Mouse (Mus musculus) hindbrain, postnatal 0 days (tissue): ENCODE data around the gene Musk. TPM values are rescaled to one million over a fixed set of nuclear protein-coding genes. Genes with fewer than 3 reads are reported as not detected.

Source experiments
- ATAC-seq: fragments of 200-750 bp; cut with Nextera tagmentation; 2 replicates; pipeline ENCODE4 v1.8.0; 2017; ENCODE audit warnings: mild to moderate bottlenecking, moderate TSS enrichment, moderate library complexity
- DNase-seq: peaks from one replicate; pipeline ENCODE4 v3.0.0-alpha.2; 2015; ENCODE audit warnings: low spot score
- H3K27ac ChIP-seq: fragments of 300-500 bp; sonication (generic); 2 replicates; pipeline ENCODE4 v1.5.1; 2014; ENCODE audit warnings: mild to moderate bottlenecking
- H3K27me3 ChIP-seq: fragments of 300-500 bp; sonication (generic); 2 replicates; pipeline ENCODE4 v1.6.1; 2014; ENCODE audit warnings: low read length, mixed read lengths; ENCODE audit not compliant: insufficient read depth
- H3K36me3 ChIP-seq: fragments of 300-500 bp; sonication (generic); 2 replicates; pipeline ENCODE4 v1.6.1; 2014; ENCODE audit warnings: low read length, mixed read lengths; ENCODE audit not compliant: insufficient read depth
- H3K4me1 ChIP-seq: fragments of 300-500 bp; sonication (generic); 2 replicates; pipeline ENCODE4 v1.6.1; 2014; ENCODE audit warnings: antibody characterized with exemption, low read length, mixed read lengths; ENCODE audit not compliant: insufficient read depth
- H3K4me2 ChIP-seq: fragments of 300-500 bp; sonication (generic); 2 replicates; pipeline ENCODE4 v1.6.1; 2014; ENCODE audit warnings: low read depth, mild to moderate bottlenecking, low read length, moderate library complexity, mixed read lengths
- H3K4me3 ChIP-seq: fragments of 300-500 bp; sonication (generic); 2 replicates; pipeline ENCODE4 v1.5.1; 2014; ENCODE audit warnings: low read length
- H3K9ac ChIP-seq: fragments of 300-500 bp; sonication (generic); replicated peaks from 2 replicates; pipeline ENCODE4 v1.6.1; 2014; ENCODE audit warnings: mild to moderate bottlenecking, low read length, moderate library complexity, mixed read lengths
- H3K9me3 ChIP-seq: fragments of 300-500 bp; sonication (generic); 2 replicates; pipeline ENCODE4 v1.6.1; 2016; ENCODE audit warnings: low read length, mixed read lengths
- CTCF ChIP-seq: IDR thresholded peaks from 2 replicates; pipeline ENCODE4 v1.5.1; 2016; ENCODE audit warnings: antibody characterized with exemption, control low read depth, low read depth
- WGBS: fragments of 180-500 bp; shearing (Covaris S2); extraction: QIAGEN DNeasy Blood & Tissue Kit; methylation state at CpG from one replicate; pipeline ENCODE4 v1.1.7; 2014; 5-methylcytosine and 5-hydroxymethylcytosine counted together
- polyA plus RNA-seq: library from polyadenylated mRNA; unstranded; fragments of >200 nt; fragmentation: Nextera tagmentation; extraction: Ambion mirVana; gene quantifications from 2 replicates; pipeline ENCODE4 v1.2.1, GENCODE M21; 2015
- total RNA-seq: library from RNA; depleted of rRNA; stranded (reverse); fragments of >200 nt; gene quantifications from 2 replicates; pipeline ENCODE4 v1.2.3, GENCODE M21; 2014

The Musk gene
- total and polyA plus RNA-seq, 2 experiments from 2014 or later, result 0.05 to 0.24 TPM

GRCm38 (mm10) chr4:58286368-58287090, 769 bp downstream of the Musk start:
- no peaks in the 10 kb centered on the region for H3K9me3 ChIP-seq
- H3K9ac ChIP-seq, result no peak overlapping the region
- no peak overlapping the region for H3K4me2 ChIP-seq
- H3K27me3 ChIP-seq, result no peaks in the 10 kb centered on the region
- H3K4me1 ChIP-seq, result no peaks in the 10 kb centered on the region
- no peak overlapping the region for H3K4me3 ChIP-seq
- no peaks in the 10 kb centered on the region for H3K36me3 ChIP-seq
- H3K27ac ChIP-seq, result no peak overlapping the region
- 73% methylated on average over 9 of the region's 9 CpGs for WGBS
- no peak for TF ChIP-seq CTCF
- DNase-seq (no peak), ATAC-seq (no peak)

GRCm38 (mm10) chr4:58288753-58289152, 3.0 kb downstream of the Musk start:
- no peaks in the 10 kb centered on the region for H3K27me3 ChIP-seq
- H3K9me3 ChIP-seq, result no peaks in the 10 kb centered on the region
- no peak overlapping the region for H3K27ac ChIP-seq
- DNase-seq (no peak), ATAC-seq (no peak)
- WGBS, result 82% methylated on average over 5 of the region's 5 CpGs
- H3K4me3 ChIP-seq, result no peak overlapping the region
- no peak for TF ChIP-seq CTCF
- H3K4me2 ChIP-seq, result no peak overlapping the region
- no peaks in the 10 kb centered on the region for H3K4me1 ChIP-seq
- H3K36me3 ChIP-seq, result no peaks in the 10 kb centered on the region
- H3K9ac ChIP-seq, result no peak overlapping the region

GRCm38 (mm10) chr4:58291828-58292227, 6.1 kb downstream of the Musk start:
- H3K36me3 ChIP-seq, result no peaks in the 10 kb centered on the region
- 56% methylated on average over 1 of the region's 1 CpGs for WGBS
- H3K9me3 ChIP-seq, result no peaks in the 10 kb centered on the region
- H3K27ac ChIP-seq, result no peak overlapping the region
- no peak overlapping the region for H3K4me2 ChIP-seq
- no peaks in the 10 kb centered on the region for H3K4me1 ChIP-seq
- TF ChIP-seq CTCF, result no peak
- H3K27me3 ChIP-seq, result no peaks in the 10 kb centered on the region
- DNase-seq (no peak), ATAC-seq (no peak)
- H3K9ac ChIP-seq, result no peak overlapping the region
- no peak overlapping the region for H3K4me3 ChIP-seq

GRCm38 (mm10) chr4:58293099-58293498, 7.3 kb downstream of the Musk start:
- H3K27ac ChIP-seq, result no peak overlapping the region
- 82% methylated on average over 3 of the region's 3 CpGs for WGBS
- H3K27me3 ChIP-seq, result no peaks in the 10 kb centered on the region
- no peak overlapping the region for H3K4me3 ChIP-seq
- no peak for TF ChIP-seq CTCF
- H3K4me2 ChIP-seq, result no peak overlapping the region
- DNase-seq (no peak), ATAC-seq (no peak)
- no peaks in the 10 kb centered on the region for H3K36me3 ChIP-seq
- no peak overlapping the region for H3K9ac ChIP-seq
- H3K9me3 ChIP-seq, result no peaks in the 10 kb centered on the region
- no peaks in the 10 kb centered on the region for H3K4me1 ChIP-seq

GRCm38 (mm10) chr4:58303862-58304261, 18.1 kb downstream of the Musk start:
- no peak overlapping the region for H3K9ac ChIP-seq
- H3K36me3 ChIP-seq, result no peaks in the 10 kb centered on the region
- H3K4me3 ChIP-seq, result no peak overlapping the region
- H3K4me1 ChIP-seq, result no peaks in the 10 kb centered on the region
- no peak overlapping the region for H3K4me2 ChIP-seq
- H3K27me3 ChIP-seq, result no peaks in the 10 kb centered on the region
- WGBS, result 88% methylated on average over 5 of the region's 5 CpGs
- H3K9me3 ChIP-seq, result no peaks in the 10 kb centered on the region
- H3K27ac ChIP-seq, result no peak overlapping the region
- TF ChIP-seq CTCF, result no peak
- DNase-seq (no peak), ATAC-seq (no peak)

GRCm38 (mm10) chr4:58304564-58304963, 18.8 kb downstream of the Musk start:
- Histone ChIP-seq H3K9ac (no peak overlapping the region), H3K4me2 (no peak overlapping the region), H3K9me3 (no peaks in the 10 kb centered on the region), H3K4me3 (no peak overlapping the region), H3K27me3 (no peaks in the 10 kb centered on the region), H3K4me1 (no peaks in the 10 kb centered on the region), H3K36me3 (no peaks in the 10 kb centered on the region), H3K27ac (no peak overlapping the region)
- ATAC-seq, result no peak
- no peak for DNase-seq
- TF ChIP-seq CTCF, result no peak
- WGBS, result 40% methylated on average over 7 of the region's 7 CpGs

GRCm38 (mm10) chr4:58307421-58307820, 21.7 kb downstream of the Musk start:
- no peak for TF ChIP-seq CTCF
- 80% methylated on average over 2 of the region's 2 CpGs for WGBS
- no peak overlapping the region for H3K27ac ChIP-seq
- H3K4me3 ChIP-seq, result no peak overlapping the region
- no peak for DNase-seq
- H3K9ac ChIP-seq, result no peak overlapping the region
- H3K9me3 ChIP-seq, result no peaks in the 10 kb centered on the region
- no peaks in the 10 kb centered on the region for H3K4me1 ChIP-seq
- ATAC-seq, result no peak
- H3K27me3 ChIP-seq, result no peaks in the 10 kb centered on the region
- no peak overlapping the region for H3K4me2 ChIP-seq
- no peaks in the 10 kb centered on the region for H3K36me3 ChIP-seq
